Mouse (Mus musculus): ENCODE results near the gene Hectd2. TPM values are rescaled to one million over a fixed set of nuclear protein-coding genes. Genes with fewer than 3 reads are reported as not detected.

Gene Hectd2
- polyA plus RNA-seq, 2 experiments = 4.3 to 6.9 TPM

GRCm38 (mm10) chr19:36560160-36560559 lies 5.7 kb downstream of the Hectd2 start:
- H3K4me1 ChIP-seq (ENCODE audit: control insufficient read depth, insufficient read depth, low read length) = peaks cover 3% of the 10 kb centered on the region; the same call in 1 of the 2 replicates

DNA sequence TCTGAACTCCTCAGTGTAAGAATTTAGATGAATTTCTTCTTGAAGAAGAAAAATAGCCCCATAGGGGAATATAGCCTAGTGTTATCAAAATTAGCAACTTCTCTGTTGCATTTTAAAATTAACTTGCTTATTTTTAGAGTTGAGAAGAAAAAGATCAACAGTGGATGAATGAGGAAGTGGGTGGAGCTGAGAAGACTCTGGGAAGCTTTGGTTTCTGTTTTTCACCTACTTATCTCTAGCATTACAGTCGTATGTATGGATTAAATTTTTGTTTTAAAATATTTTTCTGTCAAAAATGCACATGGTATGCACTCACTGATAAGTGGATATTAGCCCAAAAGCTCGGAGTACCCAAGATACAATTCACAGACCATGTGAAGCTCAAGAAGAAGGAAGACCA lies 6.7 kb downstream of the Hectd2 start:
- no peaks in the 10 kb centered on the region for H3K27me3 ChIP-seq (ENCODE audit: control insufficient read depth, insufficient read depth, low read length)
- TF ChIP-seq POLR2A (IDR thresholded peaks at IDR 0.05; ENCODE audit: borderline replicate concordance, extremely low read depth, insufficient read depth, insufficient read length) = no peak
- H3K9me3 ChIP-seq (ENCODE audit: control insufficient read depth, low read length) = no peaks in the 10 kb centered on the region
- no peaks in the 10 kb centered on the region for H3K4me1 ChIP-seq (ENCODE audit: control insufficient read depth, insufficient read depth, low read length)
- 69% methylated on average over 2 of the region's 2 CpGs for WGBS
- no peak overlapping the region for H3K4me3 ChIP-seq (replicated peaks; ENCODE audit: low read length)
- no peak overlapping the region for H3K27ac ChIP-seq (replicated peaks; ENCODE audit: low read depth, low read length)
- no peak overlapping the region for H3K9ac ChIP-seq (ENCODE audit: low read depth, low read length, severe bottlenecking)
- no peaks in the 10 kb centered on the region for H3K36me3 ChIP-seq (ENCODE audit: control insufficient read depth, insufficient read depth, low read length)
- ATAC-seq (ENCODE audit: low FRiP score, low read depth) (no peak), DNase-seq (ENCODE audit: low spot score) (no peak)
- no peak overlapping the region for H3K4me2 ChIP-seq (replicated peaks; ENCODE audit: low read depth, low read length, severe bottlenecking)

More at GRCm38 (mm10) chr19:36560160-36560559, 5.7 kb downstream of the Hectd2 start:
- no peak overlapping the region for H3K4me3 ChIP-seq (replicated peaks; ENCODE audit: low read length)
- H3K9ac ChIP-seq (ENCODE audit: low read depth, low read length, severe bottlenecking) = no peak overlapping the region
- H3K4me2 ChIP-seq (replicated peaks; ENCODE audit: low read depth, low read length, severe bottlenecking) = no peak overlapping the region
- no peaks in the 10 kb centered on the region for H3K9me3 ChIP-seq (ENCODE audit: control insufficient read depth, low read length)
- no peaks in the 10 kb centered on the region for H3K36me3 ChIP-seq (ENCODE audit: control insufficient read depth, insufficient read depth, low read length)
- 20% methylated on average over 2 of the region's 2 CpGs for WGBS
- DNase-seq (ENCODE audit: low spot score) = no peak
- no peak for ATAC-seq (ENCODE audit: low FRiP score, low read depth)
- no peak for TF ChIP-seq POLR2A (IDR thresholded peaks at IDR 0.05; ENCODE audit: borderline replicate concordance, extremely low read depth, insufficient read depth, insufficient read length)
- 0 out of 2 replicates have a peak, but pooled peaks cover 4% of the 10 kb centered on the region for H3K27me3 ChIP-seq (ENCODE audit: control insufficient read depth, insufficient read depth, low read length)
- H3K27ac ChIP-seq (replicated peaks; ENCODE audit: low read depth, low read length) = no peak overlapping the region

GRCm38 (mm10) chr19:36564396-36564795 lies 10.0 kb downstream of the Hectd2 start:
- H3K9me3 ChIP-seq (ENCODE audit: control insufficient read depth, low read length) = no peaks in the 10 kb centered on the region
- no peak overlapping the region for H3K4me2 ChIP-seq (replicated peaks; ENCODE audit: low read depth, low read length, severe bottlenecking)
- no peak overlapping the region for H3K4me3 ChIP-seq (replicated peaks; ENCODE audit: low read length)
- no peak for ATAC-seq (ENCODE audit: low FRiP score, low read depth)
- H3K27ac ChIP-seq (replicated peaks; ENCODE audit: low read depth, low read length) = no peak overlapping the region
- H3K4me1 ChIP-seq (ENCODE audit: control insufficient read depth, insufficient read depth, low read length) = no peaks in the 10 kb centered on the region
- no peaks in the 10 kb centered on the region for H3K27me3 ChIP-seq (ENCODE audit: control insufficient read depth, insufficient read depth, low read length)
- H3K9ac ChIP-seq (ENCODE audit: low read depth, low read length, severe bottlenecking) = no peak overlapping the region
- peak; percentile 18 for DNase-seq (ENCODE audit: low spot score)
- H3K36me3 ChIP-seq (ENCODE audit: control insufficient read depth, insufficient read depth, low read length) = no peaks in the 10 kb centered on the region
- 74% methylated on average over 2 of the region's 2 CpGs for WGBS
- no peak for TF ChIP-seq POLR2A (IDR thresholded peaks at IDR 0.05; ENCODE audit: borderline replicate concordance, extremely low read depth, insufficient read depth, insufficient read length)

GRCm38 (mm10) chr19:36573986-36574385 lies 19.5 kb downstream of the Hectd2 start:
- 52% methylated on average over 3 of the region's 3 CpGs for WGBS
- Histone ChIP-seq H3K4me2 (replicated peaks; ENCODE audit: low read depth, low read length, severe bottlenecking) (no peak overlapping the region), H3K4me1 (ENCODE audit: control insufficient read depth, insufficient read depth, low read length) (no peaks in the 10 kb centered on the region), H3K9me3 (ENCODE audit: control insufficient read depth, low read length) (no peaks in the 10 kb centered on the region), H3K4me3 (replicated peaks; ENCODE audit: low read length) (no peak overlapping the region), H3K9ac (ENCODE audit: low read depth, low read length, severe bottlenecking) (no peak overlapping the region), H3K36me3 (ENCODE audit: control insufficient read depth, insufficient read depth, low read length) (no peaks in the 10 kb centered on the region), H3K27ac (replicated peaks; ENCODE audit: low read depth, low read length) (no peak overlapping the region), H3K27me3 (ENCODE audit: control insufficient read depth, insufficient read depth, low read length) (no peaks in the 10 kb centered on the region)
- TF ChIP-seq POLR2A (IDR thresholded peaks at IDR 0.05; ENCODE audit: borderline replicate concordance, extremely low read depth, insufficient read depth, insufficient read length) = no peak
- ATAC-seq (ENCODE audit: low FRiP score, low read depth) = no peak
- no peak for DNase-seq (ENCODE audit: low spot score)

DNA sequence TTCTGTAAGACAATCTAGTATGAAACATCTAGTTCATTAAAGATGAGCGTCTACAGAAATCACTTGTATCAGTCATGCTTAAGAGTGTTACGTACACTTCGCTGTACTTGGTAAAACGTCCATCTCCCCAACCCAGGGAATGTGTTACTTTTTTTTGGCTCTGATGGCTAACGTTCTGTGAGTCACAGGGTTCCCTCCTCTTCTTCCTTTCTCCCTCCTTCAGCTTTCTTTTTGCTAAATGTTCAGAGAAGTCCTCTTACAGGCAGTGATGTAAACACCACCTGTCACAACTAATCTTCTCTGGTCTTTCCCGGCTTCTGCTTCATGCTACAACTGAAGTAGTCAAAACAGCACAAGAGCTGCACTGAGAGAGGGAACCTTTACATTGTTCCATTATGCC lies 20.7 kb downstream of the Hectd2 start:
- no peak overlapping the region for H3K4me2 ChIP-seq (replicated peaks; ENCODE audit: low read depth, low read length, severe bottlenecking)
- H3K4me3 ChIP-seq (replicated peaks; ENCODE audit: low read length) = no peak overlapping the region
- DNase-seq (ENCODE audit: low spot score) (no peak), ATAC-seq (ENCODE audit: low FRiP score, low read depth) (no peak)
- 91% methylated on average over 6 of the region's 6 CpGs for WGBS
- no peaks in the 10 kb centered on the region for H3K36me3 ChIP-seq (ENCODE audit: control insufficient read depth, insufficient read depth, low read length)
- no peak for TF ChIP-seq POLR2A (IDR thresholded peaks at IDR 0.05; ENCODE audit: borderline replicate concordance, extremely low read depth, insufficient read depth, insufficient read length)
- no peak overlapping the region for H3K27ac ChIP-seq (replicated peaks; ENCODE audit: low read depth, low read length)
- no peaks in the 10 kb centered on the region for H3K4me1 ChIP-seq (ENCODE audit: control insufficient read depth, insufficient read depth, low read length)
- H3K27me3 ChIP-seq (ENCODE audit: control insufficient read depth, insufficient read depth, low read length) = no peaks in the 10 kb centered on the region
- no peak overlapping the region for H3K9ac ChIP-seq (ENCODE audit: low read depth, low read length, severe bottlenecking)
- H3K9me3 ChIP-seq (ENCODE audit: control insufficient read depth, low read length) = no peaks in the 10 kb centered on the region

DNA sequence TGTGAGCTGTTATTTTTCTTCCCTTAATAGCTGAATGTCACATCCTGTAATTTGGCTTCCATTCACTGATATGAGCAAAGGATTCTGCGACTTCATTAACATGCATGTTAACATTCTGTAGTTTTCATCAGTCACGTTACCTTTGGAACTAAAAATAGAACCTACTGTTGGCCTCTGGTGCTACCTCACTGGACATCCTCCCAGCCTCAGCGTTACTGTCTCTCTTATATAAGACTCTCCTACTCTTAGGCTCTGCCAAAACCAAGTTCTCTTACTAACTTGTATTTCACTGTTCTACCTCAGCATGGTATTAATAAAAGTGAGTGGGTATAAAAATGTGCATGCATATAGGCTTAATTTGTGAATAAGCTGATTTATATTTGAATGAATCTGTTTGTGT lies 26.4 kb downstream of the Hectd2 start:
- Histone ChIP-seq H3K27ac (replicated peaks; ENCODE audit: low read depth, low read length) (no peak overlapping the region), H3K9me3 (ENCODE audit: control insufficient read depth, low read length) (no peaks in the 10 kb centered on the region), H3K4me3 (replicated peaks; ENCODE audit: low read length) (no peak overlapping the region), H3K4me2 (replicated peaks; ENCODE audit: low read depth, low read length, severe bottlenecking) (no peak overlapping the region), H3K9ac (ENCODE audit: low read depth, low read length, severe bottlenecking) (no peak overlapping the region), H3K4me1 (ENCODE audit: control insufficient read depth, insufficient read depth, low read length) (no peaks in the 10 kb centered on the region), H3K36me3 (ENCODE audit: control insufficient read depth, insufficient read depth, low read length) (no peaks in the 10 kb centered on the region), H3K27me3 (ENCODE audit: control insufficient read depth, insufficient read depth, low read length) (no peaks in the 10 kb centered on the region)
- no peak for ATAC-seq (ENCODE audit: low FRiP score, low read depth)
- 71% methylated on average over 3 of the region's 3 CpGs for WGBS
- DNase-seq (ENCODE audit: low spot score) = no peak
- no peak for TF ChIP-seq POLR2A (IDR thresholded peaks at IDR 0.05; ENCODE audit: borderline replicate concordance, extremely low read depth, insufficient read depth, insufficient read length)

Data from limb, embryonic 14.5 days (tissue).